Comparison of ENCODE assay signal across 9 mouse cellular contexts in genomic region chr5:53638647-53639046, GRCm38 (mm10).
DNase-seq lines count a peak whose midpoint lies in the region; ATAC-seq and TF ChIP-seq lines count a peak whose summit lies in the region.
"Had no signal": no experiment of that assay in that cellular context is flagged by ENCODE, and none has a peak within 500 bp of the region (broad histone marks: within the 10 kb centered on the region; RNA-seq: fewer than 3 reads in every experiment).

No protein-coding gene starts in this region.

- no peak overlapping the region for H3K27ac ChIP-seq in forebrain, postnatal 0 days (ENCODE audit: low read depth, low read length)
- H3K27ac ChIP-seq in forebrain, embryonic 13.5 days: no peak overlapping the region
- H3K27ac ChIP-seq: limb, embryonic 12.5 days had no signal

- H3K27me3 ChIP-seq in forebrain, postnatal 0 days (ENCODE audit: insufficient read depth, low read length): no peaks in the 10 kb centered on the region
- no peaks in the 10 kb centered on the region for H3K27me3 ChIP-seq in forebrain, embryonic 13.5 days
- H3K27me3 ChIP-seq: limb, embryonic 12.5 days had no signal

- 0 out of 2 replicates have a peak, but pooled peaks cover 7% of the 10 kb centered on the region for H3K36me3 ChIP-seq in forebrain, postnatal 0 days (ENCODE audit: insufficient read depth)
- peaks cover 21% of the 10 kb centered on the region for H3K36me3 ChIP-seq in forebrain, embryonic 13.5 days (ENCODE audit: poor library complexity, severe bottlenecking)

- peak; percentile 78 for DNase-seq in forebrain, postnatal 0 days
- DNase-seq in left cerebral cortex, postnatal 25 days (ENCODE audit: low spot score in 2 of 2): peak; percentile 29 to 41
- DNase-seq in left cerebral cortex, postnatal 4 days: no peak
- DNase-seq in MN1 (ENCODE audit: low spot score): peak; percentile 48
- DNase-seq in spleen, adult 12 weeks (ENCODE audit: low spot score): no peak

- ATAC-seq in forebrain, postnatal 0 days: no peak
- no peak for ATAC-seq in forebrain, embryonic 13.5 days
- ATAC-seq in megakaryocyte-erythroid progenitor cell, adult 5-6 weeks (replicated peaks; ENCODE audit: low FRiP score, low TSS enrichment, poor library complexity, severe bottlenecking): 0 out of 2 replicates have a peak, but pooled peaks have one; percentile 47
- no peak for ATAC-seq in cerebellum, adult (ENCODE audit: insufficient number of reproducible peaks, low FRiP score, low TSS enrichment)

- H3K4me3 ChIP-seq in forebrain, postnatal 0 days (ENCODE audit: low read depth, low read length): no peak overlapping the region
- no peak overlapping the region for H3K4me3 ChIP-seq in forebrain, embryonic 13.5 days
- H3K4me3 ChIP-seq: limb, embryonic 12.5 days had no signal

- no peaks in the 10 kb centered on the region for H3K4me1 ChIP-seq in forebrain, postnatal 0 days (ENCODE audit: insufficient read depth)
- H3K4me1 ChIP-seq in forebrain, embryonic 13.5 days: no peaks in the 10 kb centered on the region
- H3K4me1 ChIP-seq: limb, embryonic 12.5 days had no signal

- H3K4me2 ChIP-seq in forebrain, postnatal 0 days (ENCODE audit: low read depth): no peak overlapping the region
- H3K4me2 ChIP-seq in forebrain, embryonic 13.5 days: no peak overlapping the region
- H3K4me2 ChIP-seq: limb, embryonic 12.5 days had no signal

- H3K9me3 ChIP-seq in forebrain, postnatal 0 days (ENCODE audit: low read length): no peaks in the 10 kb centered on the region
- H3K9me3 ChIP-seq in forebrain, embryonic 13.5 days (replicated peaks): no peaks in the 10 kb centered on the region
- H3K9me3 ChIP-seq: limb, embryonic 12.5 days had no signal

- WGBS in forebrain, postnatal 0 days: 74% methylated on average over 3 of the region's 3 CpGs
- WGBS in forebrain, embryonic 13.5 days: 79% methylated on average over 3 of the region's 3 CpGs

- intact Hi-C loops in left cerebral cortex, postnatal 25 days (cut with DNase I): loop anchor here (1.0 to 2.0 kb wide), 2 partner anchors 40 to 283 kb away; no protein-coding TSS in a partner anchor
- intact Hi-C loops in left cerebral cortex, postnatal 4 days (cut with DNase I): loop anchor here (5.0 kb wide), 2 partner anchors 41 to 291 kb away; no protein-coding TSS in a partner anchor

- TF ChIP-seq CTCF in forebrain, postnatal 0 days (IDR thresholded peaks at IDR 0.05; ENCODE audit: low read depth): peak; percentile 77

- H3K9ac ChIP-seq in forebrain, postnatal 0 days: no peak overlapping the region
- H3K9ac ChIP-seq in forebrain, embryonic 13.5 days: no peak overlapping the region
- H3K9ac ChIP-seq: limb, embryonic 12.5 days had no signal

Comparison
In these comparisons a context has a peak if more than half of its experiments do, and no peak if none do; other contexts are left out.
1. DNase-seq: peak in forebrain, postnatal 0 days (single experiment), left cerebral cortex, postnatal 25 days (2 of 2) and MN1 (single experiment); none in left cerebral cortex, postnatal 4 days (single experiment) and spleen, adult 12 weeks (single experiment).